Mouse (Mus musculus): Measurements from ENCODE around the gene Csdc2.

DNA sequence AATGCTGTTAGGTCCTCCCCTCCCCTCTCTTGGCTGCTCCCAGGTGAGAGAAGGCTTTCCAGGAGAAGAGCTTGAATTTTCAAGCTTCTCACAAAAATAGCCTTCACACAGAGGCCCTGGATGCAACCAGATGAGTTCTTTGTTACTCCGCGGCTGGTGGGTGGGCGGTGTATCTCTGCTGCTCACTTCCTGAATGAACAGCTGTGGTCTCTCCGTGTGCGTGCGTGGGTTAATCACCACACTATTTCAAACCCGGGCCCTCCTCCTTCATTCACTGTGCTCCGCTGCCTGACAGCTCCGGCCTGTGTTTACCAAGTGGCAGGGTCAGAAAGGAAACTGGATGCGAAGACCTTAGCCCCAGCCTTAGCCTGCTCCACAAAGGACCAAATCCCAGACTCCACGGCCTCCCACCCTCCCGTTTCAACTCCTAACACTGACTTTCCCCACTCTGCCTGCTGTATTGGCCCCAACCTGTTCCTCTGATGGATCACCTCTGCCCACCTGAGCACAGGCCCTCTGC is 3.5 kb upstream of the Csdc2 start:
- TF ChIP-seq POLR2A (IDR thresholded peaks at IDR 0.05; ENCODE audit: extremely low read depth, insufficient read depth, low read length) (no peak), CTCF (IDR thresholded peaks at IDR 0.05; ENCODE audit: extremely low read depth, insufficient read depth, low read length) (no peak)
